Mouse (Mus musculus): ENCODE data around the gene Ptprn. TPM values are rescaled to one million over a fixed set of nuclear protein-coding genes. Genes with fewer than 3 reads are reported as not detected.

Ptprn gene
- total RNA-seq (2017): not detected in 2 replicates

- ATAC-seq (ENCODE audit: extremely low read depth, insufficient number of reproducible peaks, low FRiP score, poor library complexity, severe bottlenecking): no peak
Observed at GRCm38 (mm10) chr1:75264091-75264880, at the start of gene Ptprn. Gene Ptprn (minus strand): TSS chr1:75264502.

DNA sequence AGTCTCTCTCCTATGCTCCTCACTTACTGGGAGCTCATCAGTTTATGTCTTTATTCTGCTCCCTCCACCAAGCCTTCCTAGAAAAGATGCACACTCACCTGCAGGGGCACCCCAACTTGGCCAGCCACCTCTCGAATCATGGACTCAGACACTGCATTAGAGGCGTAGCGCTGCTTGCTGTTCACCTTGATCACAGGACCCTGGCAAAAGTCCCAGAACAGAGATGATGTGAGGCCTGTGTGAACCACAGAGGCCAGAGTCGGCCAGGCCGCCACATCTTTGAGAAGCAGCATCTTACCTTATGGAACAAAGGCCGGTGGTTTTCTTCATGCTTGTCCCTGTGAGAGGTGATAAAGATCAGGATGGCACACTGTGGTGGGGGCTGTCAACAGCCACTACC is 47.4 kb upstream of the Ptprn start:
- no peak for ATAC-seq (ENCODE audit: extremely low read depth, insufficient number of reproducible peaks, low FRiP score, poor library complexity, severe bottlenecking)

- no peak for ATAC-seq (ENCODE audit: extremely low read depth, insufficient number of reproducible peaks, low FRiP score, poor library complexity, severe bottlenecking)
Observed at GRCm38 (mm10) chr1:75304662-75305061, 40.4 kb upstream of the Ptprn start.

DNA sequence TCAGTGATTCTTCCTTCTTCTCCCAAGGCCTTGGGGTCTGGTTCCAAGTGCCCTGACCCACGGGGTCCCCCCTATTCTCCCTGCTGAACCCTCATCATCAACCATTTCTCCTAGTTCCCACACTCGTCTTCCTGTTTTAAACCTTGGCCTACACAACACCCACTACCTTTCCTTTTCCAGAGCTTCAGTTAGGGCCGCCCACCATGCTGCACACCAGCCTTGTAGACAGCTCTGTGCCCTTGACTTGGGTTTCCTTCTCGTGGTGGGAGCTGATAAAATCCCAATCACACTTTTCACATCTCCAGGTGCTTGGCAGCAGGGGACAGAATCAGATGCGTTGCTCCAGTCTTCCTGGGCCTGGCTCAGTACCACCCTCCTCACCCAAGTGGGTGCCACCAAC is 30.0 kb upstream of the Ptprn start:
- ATAC-seq (ENCODE audit: extremely low read depth, insufficient number of reproducible peaks, low FRiP score, poor library complexity, severe bottlenecking): no peak

- no peak for ATAC-seq (ENCODE audit: extremely low read depth, insufficient number of reproducible peaks, low FRiP score, poor library complexity, severe bottlenecking)
Observed at GRCm38 (mm10) chr1:75293331-75293701, 29.0 kb upstream of the Ptprn start.

GRCm38 (mm10) chr1:75292476-75293330 is 28.4 kb upstream of the Ptprn start:
- ATAC-seq (ENCODE audit: extremely low read depth, insufficient number of reproducible peaks, low FRiP score, poor library complexity, severe bottlenecking): no peak

GRCm38 (mm10) chr1:75291321-75291720 is 27.0 kb upstream of the Ptprn start:
- ATAC-seq (ENCODE audit: extremely low read depth, insufficient number of reproducible peaks, low FRiP score, poor library complexity, severe bottlenecking): no peak

DNA sequence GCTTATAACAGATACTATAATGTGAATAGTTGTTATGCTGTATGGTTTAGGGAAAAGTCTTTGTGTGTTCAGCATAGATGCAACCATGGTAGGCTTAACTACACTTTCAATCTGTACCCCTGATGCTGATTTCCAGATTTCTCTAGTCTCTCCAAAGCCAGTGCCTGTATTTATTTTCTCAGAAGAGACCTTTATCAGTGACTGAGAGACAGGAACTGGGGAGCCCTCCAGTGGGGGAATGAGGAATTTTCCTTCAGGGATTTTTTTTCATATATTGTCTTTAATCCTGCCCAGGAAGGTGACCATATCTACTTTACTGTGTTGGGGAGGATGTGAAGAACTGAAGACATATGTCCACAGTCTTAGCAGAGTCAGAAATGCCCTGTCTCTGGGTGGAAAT is 26.3 kb upstream of the Ptprn start:
- ATAC-seq (ENCODE audit: extremely low read depth, insufficient number of reproducible peaks, low FRiP score, poor library complexity, severe bottlenecking): no peak

DNA sequence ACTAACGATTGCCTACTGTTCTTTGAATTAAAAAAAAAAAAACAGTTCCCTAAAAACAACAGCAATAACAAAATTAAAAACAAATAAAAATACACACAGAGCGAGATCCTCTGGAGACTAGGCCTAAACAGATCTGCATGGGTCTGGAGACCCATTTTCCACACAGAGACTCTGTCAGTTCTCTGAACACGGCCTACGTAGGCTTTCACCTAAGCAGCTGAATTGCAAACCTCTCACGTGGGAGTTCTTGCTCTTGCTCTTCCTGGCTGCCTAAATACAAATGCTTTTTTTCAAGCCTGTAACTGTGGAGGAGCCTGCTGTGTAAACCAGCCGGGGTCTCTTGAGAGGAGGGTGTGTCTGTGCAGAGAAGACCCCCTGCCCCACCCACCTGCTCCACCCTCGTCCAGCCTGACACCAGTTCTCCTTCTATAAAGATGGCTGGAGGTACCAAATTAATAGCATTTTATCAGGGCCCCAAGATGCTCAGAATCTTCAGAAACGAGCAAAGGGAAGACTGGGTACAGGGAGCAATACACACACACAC is 25.7 kb upstream of the Ptprn start:
- no peak for ATAC-seq (ENCODE audit: extremely low read depth, insufficient number of reproducible peaks, low FRiP score, poor library complexity, severe bottlenecking)

GRCm38 (mm10) chr1:75289376-75289775 is 25.1 kb upstream of the Ptprn start:
- no peak for ATAC-seq (ENCODE audit: extremely low read depth, insufficient number of reproducible peaks, low FRiP score, poor library complexity, severe bottlenecking)

GRCm38 (mm10) chr1:75284911-75285310 is 20.6 kb upstream of the Ptprn start:
- ATAC-seq (ENCODE audit: extremely low read depth, insufficient number of reproducible peaks, low FRiP score, poor library complexity, severe bottlenecking): no peak

DNA sequence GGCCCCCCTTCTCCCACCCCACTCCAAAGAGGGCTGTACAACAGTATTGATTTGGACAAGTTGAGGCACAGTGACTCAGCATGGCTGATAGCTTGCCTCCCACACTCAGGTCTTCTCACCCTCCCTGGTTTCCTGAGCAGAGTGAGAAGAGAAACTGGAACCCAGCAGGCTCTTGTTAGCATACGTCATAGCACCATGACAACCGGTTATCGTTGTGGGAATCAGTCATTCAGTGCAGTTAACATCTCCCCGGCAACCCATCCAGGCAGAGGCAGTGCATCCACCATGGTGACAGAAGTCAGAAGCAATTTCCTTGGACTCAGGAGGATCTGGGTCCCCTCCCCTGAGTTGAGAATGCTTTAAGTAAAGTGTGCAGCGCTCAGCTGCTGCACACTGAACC is 18.7 kb upstream of the Ptprn start:
- no peak for ATAC-seq (ENCODE audit: extremely low read depth, insufficient number of reproducible peaks, low FRiP score, poor library complexity, severe bottlenecking)

DNA sequence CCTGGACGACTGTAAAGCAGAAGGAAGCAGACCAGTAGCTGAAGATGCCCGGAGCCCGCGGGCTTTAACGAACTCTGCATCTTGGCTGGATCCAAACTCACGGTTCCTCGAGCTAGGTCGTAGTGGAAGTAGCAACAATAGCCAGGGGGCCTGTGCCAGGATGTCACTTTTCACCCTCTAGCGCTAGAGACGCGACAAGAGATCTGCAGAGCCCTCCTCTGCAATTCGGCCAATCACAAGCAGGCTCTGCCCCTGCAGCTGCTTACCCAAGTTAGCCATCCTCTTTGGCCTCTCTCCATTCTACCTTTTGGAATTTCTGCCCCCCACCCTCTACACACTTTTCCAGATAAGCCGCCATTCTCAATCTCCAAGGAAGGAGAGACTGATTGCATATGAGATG is 13.9 kb upstream of the Ptprn start, which contains the start of gene Resp18:
Gene Resp18, minus strand, starts transcription at position 188 of the 400 bp plus-strand sequence.
- no peak for ATAC-seq (ENCODE audit: extremely low read depth, insufficient number of reproducible peaks, low FRiP score, poor library complexity, severe bottlenecking)

GRCm38 (mm10) chr1:75277195-75278188 is 13.2 kb upstream of the Ptprn start:
- ATAC-seq (ENCODE audit: extremely low read depth, insufficient number of reproducible peaks, low FRiP score, poor library complexity, severe bottlenecking): no peak

- 0 out of 2 replicates have a peak, but pooled peaks have one; percentile 16 for ATAC-seq (ENCODE audit: extremely low read depth, insufficient number of reproducible peaks, low FRiP score, poor library complexity, severe bottlenecking)
Observed at GRCm38 (mm10) chr1:75262969-75263951, 1.0 kb downstream of the Ptprn start.

DNA sequence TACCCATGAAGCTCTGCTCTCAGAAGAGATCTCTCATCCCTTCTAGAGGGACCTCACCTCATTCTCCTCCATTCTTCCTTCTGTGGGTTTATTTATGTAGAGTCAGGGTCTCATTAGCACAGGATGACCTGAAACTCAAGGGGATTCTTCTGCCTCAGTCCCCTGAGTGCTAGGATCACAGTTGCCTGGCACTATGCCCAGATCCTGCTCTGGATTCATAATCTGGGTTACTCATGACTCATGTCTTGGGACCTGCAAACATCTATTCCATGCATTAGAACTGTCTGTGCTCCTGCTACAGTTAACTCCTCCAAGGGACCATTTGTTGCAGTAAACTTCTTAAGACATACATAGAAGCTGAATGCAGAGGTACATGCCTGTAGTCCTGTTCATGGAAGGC is 3.0 kb downstream of the Ptprn start:
- no peak for ATAC-seq (ENCODE audit: extremely low read depth, insufficient number of reproducible peaks, low FRiP score, poor library complexity, severe bottlenecking)

DNA sequence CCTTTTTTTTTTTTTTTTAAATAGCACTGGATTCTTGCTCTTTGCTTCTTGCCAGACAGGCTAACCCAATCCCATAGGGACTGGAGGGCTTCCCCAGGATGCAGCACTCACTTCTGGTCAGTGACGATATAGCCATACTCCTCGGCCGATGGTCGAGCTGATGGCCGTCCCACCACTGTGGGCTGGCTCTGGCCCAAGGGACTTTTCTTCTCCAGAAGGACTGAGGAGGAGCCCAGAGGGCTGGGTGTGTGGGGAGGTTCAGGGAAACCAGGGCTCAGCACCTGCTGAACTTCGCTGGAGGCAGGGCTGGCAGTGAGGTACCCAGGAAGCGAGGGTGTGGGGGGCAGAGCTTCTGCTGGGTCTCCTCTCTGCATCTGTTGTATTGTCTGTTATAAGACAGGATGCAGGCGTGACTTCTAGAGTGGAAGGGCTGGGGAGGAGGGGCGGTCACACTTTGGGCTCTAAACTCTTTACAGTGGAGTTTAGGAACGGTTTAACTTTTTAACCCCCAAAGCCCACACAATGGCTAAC is 8.7 kb downstream of the Ptprn start:
- ATAC-seq (ENCODE audit: extremely low read depth, insufficient number of reproducible peaks, low FRiP score, poor library complexity, severe bottlenecking): no peak

Measured in neutrophil, adult 5-6 weeks (primary cell).